Mouse (Mus musculus): ENCODE measurements around the gene Nat10. TPM values are rescaled to one million over a fixed set of nuclear protein-coding genes. Genes with fewer than 3 reads are reported as not detected.

Gene Nat10
- polyA plus RNA-seq, 1 experiment from 2014 or later: 25.7 TPM

DNA sequence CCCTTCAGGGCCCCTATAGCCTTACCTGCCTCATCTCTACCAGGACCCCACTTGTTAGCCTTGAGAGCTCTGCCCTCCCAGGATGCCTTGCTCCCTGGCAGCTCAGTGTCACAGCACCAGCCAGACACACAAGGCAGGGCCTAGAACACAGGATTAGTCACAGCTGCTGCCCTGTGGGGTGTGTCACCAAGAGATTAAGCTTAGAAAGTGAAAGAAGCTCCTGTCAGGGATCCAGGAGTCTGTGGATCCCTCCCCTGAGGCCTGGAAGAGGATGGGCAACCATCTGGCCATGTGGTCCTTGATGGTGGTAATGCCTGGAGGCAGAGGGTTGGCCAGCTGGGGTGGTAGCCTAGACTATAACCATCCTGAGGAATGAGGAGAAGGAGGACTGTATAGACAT is 73.9 kb downstream of the Nat10 start:
- no peak overlapping the region for H3K9ac ChIP-seq (replicated peaks)
- ATAC-seq (replicated peaks): no peak
- no peaks in the 10 kb centered on the region for H3K36me3 ChIP-seq

DNA sequence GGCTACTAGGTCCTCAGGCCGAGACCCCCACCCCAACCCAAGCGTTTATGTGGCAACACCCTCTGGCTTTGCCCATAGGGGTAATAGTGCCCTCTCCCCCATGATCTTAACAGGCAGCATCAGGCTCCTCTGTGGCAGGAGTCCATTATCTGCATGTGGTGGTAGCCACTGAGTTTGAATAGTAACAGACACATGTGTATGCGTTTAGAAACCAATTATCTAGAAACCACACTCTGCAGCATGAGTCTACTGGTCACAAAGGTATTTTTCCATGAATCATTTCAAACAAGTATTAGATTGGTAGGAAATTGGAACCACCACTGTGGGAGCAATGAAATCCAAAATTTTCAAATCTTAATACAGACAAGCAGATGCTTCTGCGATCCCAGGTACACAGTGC is 75.5 kb downstream of the Nat10 start:
- no peak overlapping the region for H3K4me3 ChIP-seq
- WGBS: 94% methylated on average over 4 of the region's 4 CpGs
- no peak overlapping the region for H3K4me2 ChIP-seq (replicated peaks)
- no peaks in the 10 kb centered on the region for H3K27me3 ChIP-seq
- no peak overlapping the region for H3K9ac ChIP-seq (replicated peaks)
- H3K27ac ChIP-seq (replicated peaks): no peak overlapping the region
- H3K4me1 ChIP-seq: peaks cover 29% of the 10 kb centered on the region
- H3K9me3 ChIP-seq: no peaks in the 10 kb centered on the region
- H3K36me3 ChIP-seq: no peaks in the 10 kb centered on the region
- no peak for ATAC-seq (replicated peaks)

More for the DNA sequence above, 73.9 kb downstream of the Nat10 start:
- Histone ChIP-seq H3K4me1 (peaks cover 30% of the 10 kb centered on the region), H3K4me2 (replicated peaks) (no peak overlapping the region), H3K27ac (replicated peaks) (no peak overlapping the region), H3K9me3 (no peaks in the 10 kb centered on the region), H3K27me3 (no peaks in the 10 kb centered on the region), H3K4me3 (no peak overlapping the region)

DNA sequence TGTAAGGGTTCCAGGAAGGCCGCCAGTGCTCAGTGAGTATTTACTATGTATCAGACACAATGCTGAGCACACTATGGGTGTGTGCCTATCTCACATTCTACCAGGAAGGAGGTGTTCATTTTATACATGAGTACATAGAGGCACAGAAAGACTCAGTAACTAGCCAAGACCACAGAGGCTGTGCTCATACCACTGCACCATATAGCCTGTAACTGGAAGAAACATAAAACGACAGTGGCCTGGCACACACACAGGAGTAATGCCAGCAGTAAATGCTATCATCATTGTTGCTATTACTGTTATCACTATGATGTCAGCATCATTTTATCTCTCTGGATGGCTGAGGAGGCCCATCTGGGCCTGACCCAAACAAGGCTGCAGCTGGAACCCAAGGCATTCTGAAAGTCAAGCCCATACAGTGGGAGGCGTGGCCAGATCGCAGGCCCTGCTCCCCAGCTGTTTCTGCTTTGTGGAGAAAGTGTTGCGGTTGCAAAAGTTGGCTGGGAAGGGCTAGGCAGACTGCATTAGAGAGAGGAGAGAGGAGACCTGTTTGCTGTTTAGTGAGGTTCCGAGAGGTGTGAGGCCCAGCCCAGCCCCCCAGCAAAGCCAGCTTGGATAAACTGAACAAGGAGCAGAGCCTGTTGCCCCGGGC is 76.0 kb downstream of the Nat10 start:
- 0 out of 2 replicates have a peak, but pooled peaks have one; percentile 14 for ATAC-seq (replicated peaks)
- Histone ChIP-seq H3K4me3 (no peak overlapping the region), H3K9me3 (no peaks in the 10 kb centered on the region), H3K27me3 (no peaks in the 10 kb centered on the region), H3K27ac (replicated peaks) (no peak overlapping the region), H3K9ac (replicated peaks) (no peak overlapping the region), H3K4me2 (replicated peaks) (no peak overlapping the region), H3K4me1 (peaks cover 23% of the 10 kb centered on the region), H3K36me3 (no peaks in the 10 kb centered on the region)
- 75% methylated on average over 7 of the region's 7 CpGs for WGBS

DNA sequence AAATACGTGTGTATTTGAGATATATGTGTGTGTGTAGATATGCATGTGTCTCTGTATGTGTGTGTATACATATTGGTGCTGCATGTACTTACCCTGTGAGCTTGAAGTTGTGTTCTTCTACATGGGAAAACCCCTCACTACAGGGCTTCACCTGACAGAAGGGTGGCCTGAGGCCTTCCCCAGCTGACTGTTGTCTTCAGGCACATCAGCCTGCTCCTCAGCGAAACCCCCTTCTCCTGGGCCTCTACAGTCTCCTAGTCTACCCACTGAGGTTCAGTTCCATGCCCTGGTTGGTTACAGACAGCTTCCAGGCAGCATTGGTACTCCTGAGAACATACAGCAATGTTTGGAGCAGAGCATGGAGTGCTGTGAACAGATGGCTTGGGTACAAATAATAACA is 76.6 kb downstream of the Nat10 start:
- Histone ChIP-seq H3K27ac (replicated peaks) (no peak overlapping the region), H3K4me1 (peaks cover 21% of the 10 kb centered on the region; the same call in 1 of the 2 replicates), H3K9me3 (no peaks in the 10 kb centered on the region), H3K9ac (replicated peaks) (no peak overlapping the region), H3K27me3 (no peaks in the 10 kb centered on the region), H3K36me3 (no peaks in the 10 kb centered on the region), H3K4me3 (no peak overlapping the region), H3K4me2 (replicated peaks) (no peak overlapping the region)
- 93% methylated on average over 2 of the region's 2 CpGs for WGBS
- no peak for ATAC-seq (replicated peaks)

DNA sequence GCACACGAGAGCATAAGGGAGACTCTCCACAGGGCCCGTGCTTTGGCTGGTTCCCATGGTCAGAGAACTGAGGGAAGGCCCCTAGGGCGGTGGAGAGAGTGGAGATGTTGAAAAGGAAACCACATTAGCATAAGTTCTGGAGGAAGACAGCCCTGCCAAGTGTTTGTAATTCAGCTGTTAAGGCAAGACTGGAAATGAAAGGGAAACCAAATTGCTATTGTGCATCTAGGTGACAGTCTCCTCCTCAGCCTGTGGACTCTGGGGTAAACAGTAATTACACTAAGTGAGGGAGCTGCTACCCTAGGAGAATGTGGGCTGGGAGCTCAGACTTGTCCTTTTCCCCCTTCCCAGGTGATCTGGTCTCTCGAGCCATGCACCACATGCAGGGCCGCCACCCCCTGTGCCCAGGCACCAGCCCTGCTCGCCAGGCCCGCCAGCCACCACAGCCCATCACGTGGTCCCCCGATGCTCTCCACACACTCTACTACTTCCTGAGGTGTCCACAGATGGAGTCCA is 78.1 kb downstream of the Nat10 start:
- H3K9ac ChIP-seq (replicated peaks): no peak overlapping the region
- no peak overlapping the region for H3K4me3 ChIP-seq
- 0 out of 2 replicates have a peak overlapping the region, but pooled peaks have one; percentile 6 for H3K27ac ChIP-seq (replicated peaks)
- no peak overlapping the region for H3K4me2 ChIP-seq (replicated peaks)
- no peaks in the 10 kb centered on the region for H3K27me3 ChIP-seq
- no peaks in the 10 kb centered on the region for H3K9me3 ChIP-seq
- no peaks in the 10 kb centered on the region for H3K36me3 ChIP-seq
- peak; percentile 80 for ATAC-seq (replicated peaks)
- peaks cover 24% of the 10 kb centered on the region; the same call in 1 of the 2 replicates for H3K4me1 ChIP-seq
- 50% methylated on average over 9 of the region's 9 CpGs for WGBS

DNA sequence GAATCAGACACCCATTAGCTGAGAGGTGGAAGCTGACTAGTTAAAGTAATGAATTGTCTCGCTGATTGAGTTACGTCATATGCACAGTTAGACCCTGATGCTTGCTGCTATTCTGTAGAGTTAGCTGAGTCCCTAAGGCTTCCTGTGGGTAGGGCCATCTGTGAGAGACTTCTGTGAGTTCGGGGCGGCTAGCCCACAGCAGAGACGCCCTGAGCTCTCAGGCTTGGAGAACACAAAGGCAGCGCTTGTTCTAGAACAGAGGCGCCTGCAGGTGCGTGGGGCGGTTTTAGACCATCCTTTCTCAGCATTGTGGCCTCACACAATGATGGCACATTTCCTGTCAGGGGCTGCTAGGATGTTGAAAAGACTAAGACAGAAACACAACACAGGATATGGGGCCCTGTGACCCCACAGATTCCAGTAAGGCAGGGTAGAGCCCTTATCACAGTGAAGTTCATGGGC is 78.8 kb downstream of the Nat10 start:
- H3K9me3 ChIP-seq: no peaks in the 10 kb centered on the region
- peaks cover 28% of the 10 kb centered on the region; the same call in 1 of the 2 replicates for H3K4me1 ChIP-seq
- no peak overlapping the region for H3K9ac ChIP-seq (replicated peaks)
- no peak overlapping the region for H3K27ac ChIP-seq (replicated peaks)
- no peak for ATAC-seq (replicated peaks)
- WGBS: 72% methylated on average over 9 of the region's 9 CpGs
- H3K27me3 ChIP-seq: no peaks in the 10 kb centered on the region
- no peak overlapping the region for H3K4me2 ChIP-seq (replicated peaks)
- H3K36me3 ChIP-seq: no peaks in the 10 kb centered on the region
- no peak overlapping the region for H3K4me3 ChIP-seq

DNA sequence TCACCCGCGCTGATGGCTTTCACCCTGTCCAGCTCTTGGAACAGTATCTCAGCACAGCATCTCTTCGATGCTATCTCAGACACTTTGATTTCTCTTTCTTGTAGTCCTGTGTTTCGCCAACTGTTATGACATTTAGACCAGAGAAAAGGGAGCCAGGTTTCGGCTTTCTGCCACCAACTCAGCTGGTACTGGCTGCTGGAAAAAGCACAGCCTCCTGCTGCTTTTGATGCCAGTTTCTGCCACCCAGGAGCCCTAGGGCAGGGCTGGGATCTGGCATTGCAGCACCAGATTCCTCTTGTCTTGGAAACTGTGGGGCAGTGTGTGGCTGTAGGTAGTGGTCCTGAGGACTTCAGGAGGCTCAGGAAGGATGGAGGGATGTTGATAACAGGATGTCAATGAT is 79.9 kb downstream of the Nat10 start:
- no peak overlapping the region for H3K4me3 ChIP-seq
- no peak for ATAC-seq (replicated peaks)
- no peak overlapping the region for H3K27ac ChIP-seq (replicated peaks)
- no peak overlapping the region for H3K4me2 ChIP-seq (replicated peaks)
- WGBS: 87% methylated on average over 5 of the region's 5 CpGs
- H3K27me3 ChIP-seq: no peaks in the 10 kb centered on the region
- no peak overlapping the region for H3K9ac ChIP-seq (replicated peaks)
- peaks cover 31% of the 10 kb centered on the region; the same call in 1 of the 2 replicates for H3K4me1 ChIP-seq
- no peaks in the 10 kb centered on the region for H3K9me3 ChIP-seq
- no peaks in the 10 kb centered on the region for H3K36me3 ChIP-seq

DNA sequence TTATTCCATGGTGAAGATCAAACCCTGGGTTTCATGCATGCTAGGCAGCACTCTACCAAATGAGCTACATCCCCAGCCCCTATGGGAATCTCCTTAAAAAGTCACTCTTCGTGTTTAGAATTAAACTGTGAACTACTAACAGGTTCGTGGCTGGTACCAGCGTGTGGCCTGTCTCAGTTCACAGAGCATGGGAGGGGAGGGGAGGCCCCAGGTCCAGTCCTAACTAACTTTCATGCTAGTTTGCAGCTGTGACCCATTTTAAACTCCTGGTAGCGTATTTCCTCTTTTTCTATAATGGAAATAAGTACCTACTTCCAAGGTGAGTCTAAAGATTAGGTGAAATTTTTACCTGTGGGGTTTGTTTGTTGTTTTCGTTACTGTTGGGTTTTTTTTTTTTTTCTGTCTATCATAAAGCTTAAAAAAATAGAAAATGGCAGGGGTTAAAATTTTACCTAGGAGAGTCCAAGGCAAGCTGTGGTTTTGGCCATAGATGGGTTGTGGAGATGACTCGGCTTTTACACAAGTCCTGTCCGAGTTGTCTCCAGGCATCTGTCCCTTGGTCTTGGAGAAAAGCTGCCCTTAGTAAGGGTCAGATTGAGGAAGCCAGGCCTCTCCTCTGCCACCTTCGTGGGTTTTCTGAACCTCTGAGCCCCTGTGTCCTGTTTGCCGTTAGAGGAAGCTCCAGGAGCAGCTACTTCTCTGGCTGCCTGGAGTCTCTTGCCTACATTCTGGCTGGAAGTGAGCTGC is 80.5 kb downstream of the Nat10 start:
- H3K36me3 ChIP-seq: no peaks in the 10 kb centered on the region
- ATAC-seq (replicated peaks): no peak

DNA sequence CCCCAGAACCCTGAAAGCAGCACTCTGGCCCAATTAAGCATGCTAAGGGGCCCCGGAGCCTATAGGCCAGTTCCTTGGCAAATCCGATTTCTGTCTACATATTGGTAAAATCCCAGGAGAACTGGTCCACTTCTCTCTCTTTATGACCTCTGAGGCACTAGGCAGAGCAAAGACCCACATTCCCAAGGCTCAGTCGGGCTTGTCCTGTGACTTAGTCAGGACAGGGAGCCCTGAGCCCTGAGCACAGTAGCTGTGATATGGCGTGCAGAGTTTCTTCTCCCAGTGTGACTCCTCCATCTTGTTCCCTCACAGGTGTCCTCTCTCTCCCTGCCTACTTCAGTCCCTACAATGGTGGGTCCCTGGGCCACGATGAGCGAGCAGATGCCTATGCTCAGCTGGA is 82.6 kb downstream of the Nat10 start:
- H3K4me2 ChIP-seq (replicated peaks): no peak overlapping the region
- 86% methylated on average over 6 of the region's 6 CpGs for WGBS
- ATAC-seq (replicated peaks): no peak
- no peaks in the 10 kb centered on the region for H3K36me3 ChIP-seq
- H3K4me1 ChIP-seq: peaks cover 30% of the 10 kb centered on the region; the same call in 1 of the 2 replicates
- no peak overlapping the region for H3K9ac ChIP-seq (replicated peaks)
- H3K4me3 ChIP-seq: no peak overlapping the region
- no peaks in the 10 kb centered on the region for H3K9me3 ChIP-seq
- H3K27me3 ChIP-seq: no peaks in the 10 kb centered on the region
- no peak overlapping the region for H3K27ac ChIP-seq (replicated peaks)

More for the DNA sequence above, 80.5 kb downstream of the Nat10 start:
- no peaks in the 10 kb centered on the region for H3K27me3 ChIP-seq
- no peak overlapping the region for H3K9ac ChIP-seq (replicated peaks)
- no peak overlapping the region for H3K27ac ChIP-seq (replicated peaks)
- no peak overlapping the region for H3K4me2 ChIP-seq (replicated peaks)
- 80% methylated on average over 9 of the region's 9 CpGs for WGBS
- no peaks in the 10 kb centered on the region for H3K9me3 ChIP-seq
- peaks cover 31% of the 10 kb centered on the region; the same call in 1 of the 2 replicates for H3K4me1 ChIP-seq
- no peak overlapping the region for H3K4me3 ChIP-seq

DNA sequence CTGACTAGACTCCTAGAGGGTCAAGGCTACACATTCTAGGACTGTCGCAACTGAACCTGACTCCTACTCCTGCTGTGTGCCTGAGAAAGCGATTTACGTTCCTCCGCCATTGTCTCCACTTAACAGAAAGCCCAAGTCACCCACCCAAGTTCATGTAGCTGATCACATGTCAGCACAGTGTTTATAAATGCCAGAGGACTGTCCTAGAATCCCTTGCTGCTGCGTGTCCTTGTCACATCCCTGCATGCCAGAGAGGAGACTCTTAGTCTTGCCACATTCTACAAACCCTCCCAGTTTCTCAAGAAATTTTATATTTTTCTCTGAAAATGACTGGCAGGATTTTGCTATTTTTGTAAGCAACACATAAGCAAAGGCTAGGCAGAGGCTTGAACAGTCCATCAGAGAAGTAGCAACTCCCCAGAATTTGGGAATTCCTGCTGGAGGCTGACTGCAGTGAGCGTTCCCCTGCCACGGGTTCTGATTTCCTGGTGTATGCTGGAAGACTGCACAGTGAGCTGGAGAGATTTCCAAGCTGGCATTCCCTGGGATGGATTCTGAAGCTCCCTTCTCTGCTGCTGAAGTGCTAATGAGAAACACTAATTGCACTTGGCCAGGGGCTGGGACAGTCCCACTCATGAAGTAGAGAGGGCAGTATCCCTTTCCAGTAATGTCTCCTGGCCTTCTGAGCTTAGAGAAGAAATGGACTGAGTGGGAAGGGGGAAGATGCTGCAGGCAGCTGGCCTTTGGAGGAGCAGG is 83.3 kb downstream of the Nat10 start:
- peaks cover 24% of the 10 kb centered on the region; the same call in 1 of the 2 replicates for H3K4me1 ChIP-seq
- H3K27me3 ChIP-seq: no peaks in the 10 kb centered on the region
- H3K9me3 ChIP-seq: no peaks in the 10 kb centered on the region
- 76% methylated on average over 7 of the region's 7 CpGs for WGBS
- peak; percentile 39; the same call in 1 of the 2 replicates for ATAC-seq (replicated peaks)
- H3K4me2 ChIP-seq (replicated peaks): no peak overlapping the region
- no peak overlapping the region for H3K4me3 ChIP-seq
- H3K27ac ChIP-seq (replicated peaks): no peak overlapping the region
- H3K36me3 ChIP-seq: no peaks in the 10 kb centered on the region
- no peak overlapping the region for H3K9ac ChIP-seq (replicated peaks)

DNA sequence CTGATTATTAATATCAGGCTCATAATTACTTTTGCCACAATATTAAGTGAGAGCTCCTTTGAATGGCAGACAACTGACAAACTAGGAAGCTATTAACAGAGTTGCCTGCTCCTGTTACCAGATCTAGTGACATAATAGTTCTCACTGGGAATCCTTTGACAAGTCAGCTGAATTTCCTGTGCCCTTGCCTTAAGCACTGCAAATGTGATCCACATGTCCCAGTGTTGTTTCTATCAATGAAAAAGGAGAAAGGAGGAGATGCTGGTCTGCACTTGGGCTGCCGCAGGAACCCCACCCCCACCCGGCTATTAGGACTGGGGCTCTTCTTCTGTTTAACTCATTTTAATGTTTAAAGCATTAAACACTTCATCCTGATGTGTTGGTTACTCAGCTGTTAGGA is 84.3 kb downstream of the Nat10 start:
- H3K9me3 ChIP-seq: no peaks in the 10 kb centered on the region
- H3K27me3 ChIP-seq: no peaks in the 10 kb centered on the region
- H3K9ac ChIP-seq (replicated peaks): no peak overlapping the region
- H3K36me3 ChIP-seq: no peaks in the 10 kb centered on the region
- H3K4me1 ChIP-seq: 0 out of 2 replicates have a peak, but pooled peaks cover 14% of the 10 kb centered on the region
- ATAC-seq (replicated peaks): no peak
- H3K4me3 ChIP-seq: no peak overlapping the region
- no peak overlapping the region for H3K4me2 ChIP-seq (replicated peaks)
- H3K27ac ChIP-seq (replicated peaks): no peak overlapping the region
- WGBS: 75% methylated on average over 2 of the region's 2 CpGs

DNA sequence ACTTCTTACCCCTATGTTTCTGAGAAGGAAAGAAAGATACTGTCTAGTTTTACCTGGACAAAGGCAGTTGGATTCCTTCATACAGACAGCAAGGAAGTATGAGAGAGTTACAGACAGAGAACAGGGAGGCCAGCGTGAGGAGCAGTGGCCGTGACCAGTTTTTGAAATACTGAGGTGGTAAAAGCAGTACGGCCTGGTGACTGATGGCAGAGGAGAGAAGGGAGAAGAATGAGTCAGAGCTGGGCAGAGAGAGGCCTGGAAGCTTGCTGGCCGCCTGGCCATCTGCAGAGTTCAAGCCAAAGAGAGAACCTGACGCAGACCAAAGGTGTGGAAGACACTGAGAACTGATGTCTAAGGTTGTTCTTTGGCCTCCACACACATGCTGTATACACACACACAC is 85.7 kb downstream of the Nat10 start:
- H3K9ac ChIP-seq (replicated peaks): no peak overlapping the region
- H3K4me3 ChIP-seq: no peak overlapping the region
- peaks cover 13% of the 10 kb centered on the region for H3K4me1 ChIP-seq
- no peaks in the 10 kb centered on the region for H3K36me3 ChIP-seq
- H3K4me2 ChIP-seq (replicated peaks): no peak overlapping the region
- H3K9me3 ChIP-seq: no peaks in the 10 kb centered on the region
- no peak for ATAC-seq (replicated peaks)
- WGBS: 92% methylated on average over 5 of the region's 5 CpGs
- no peaks in the 10 kb centered on the region for H3K27me3 ChIP-seq
- H3K27ac ChIP-seq (replicated peaks): no peak overlapping the region
